Mouse (Mus musculus): ENCODE data around the gene Syde2. TPM values are rescaled to one million over a fixed set of nuclear protein-coding genes. Genes with fewer than 3 reads are reported as not detected.
"Not testable (repeated sequence)": the region's sequence is repeated elsewhere in the genome, so short reads cannot be mapped to it uniquely, and the experiment has no call there.

Syde2 gene
- polyA plus RNA-seq, 1 experiment from 2014 or later = 0.92 TPM

- not testable (repeated sequence) for H3K9me3 ChIP-seq; DNase-seq (ENCODE audit: low spot score); H3K4me3 ChIP-seq; H3K4me1 ChIP-seq (replicated peaks); H3K27me3 ChIP-seq (ENCODE audit: insufficient read depth, poor library complexity, severe bottlenecking); H3K27ac ChIP-seq
- H3K36me3 ChIP-seq = peaks cover 30% of the 10 kb centered on the region
- WGBS = 81% methylated on average over 5 of the region's 5 CpGs
Measured at GRCm38 (mm10) chr3:145996539-145996938, 8.9 kb downstream of the Syde2 start.

- Histone ChIP-seq H3K4me3 (no peak overlapping the region), H3K27ac (no peak overlapping the region), H3K27me3 (ENCODE audit: insufficient read depth, poor library complexity, severe bottlenecking) (no peaks in the 10 kb centered on the region), H3K36me3 (peaks cover 60% of the 10 kb centered on the region), H3K9me3 (no peaks in the 10 kb centered on the region), H3K4me1 (replicated peaks) (no peaks in the 10 kb centered on the region)
- WGBS = 92% methylated on average over 14 of the region's 14 CpGs
- no peak for DNase-seq (ENCODE audit: low spot score)
Measured at GRCm38 (mm10) chr3:146004347-146005051, 16.8 kb downstream of the Syde2 start.

- Histone ChIP-seq H3K4me3 (no peak overlapping the region), H3K36me3 (peaks cover 36% of the 10 kb centered on the region), H3K9me3 (no peaks in the 10 kb centered on the region), H3K27me3 (ENCODE audit: insufficient read depth, poor library complexity, severe bottlenecking) (no peaks in the 10 kb centered on the region), H3K27ac (no peak overlapping the region), H3K4me1 (replicated peaks) (peaks cover 11% of the 10 kb centered on the region)
- DNase-seq (ENCODE audit: low spot score) = no peak
- WGBS = 93% methylated on average over 6 of the region's 6 CpGs
Measured at GRCm38 (mm10) chr3:146007872-146008271, 20.2 kb downstream of the Syde2 start.

- peaks cover 38% of the 10 kb centered on the region for H3K36me3 ChIP-seq
- H3K4me3 ChIP-seq = no peak overlapping the region
- no peak for DNase-seq (ENCODE audit: low spot score)
- WGBS = 83% methylated on average over 20 of the region's 20 CpGs
- H3K4me1 ChIP-seq (replicated peaks) = peaks cover 11% of the 10 kb centered on the region
- no peaks in the 10 kb centered on the region for H3K27me3 ChIP-seq (ENCODE audit: insufficient read depth, poor library complexity, severe bottlenecking)
- H3K27ac ChIP-seq = 0 out of 2 replicates have a peak overlapping the region, but pooled peaks have one; percentile 35
- H3K9me3 ChIP-seq = no peaks in the 10 kb centered on the region
Measured at GRCm38 (mm10) chr3:146009859-146010645, 22.4 kb downstream of the Syde2 start.

- H3K4me3 ChIP-seq = no peak overlapping the region
- WGBS = 84% methylated on average over 4 of the region's 4 CpGs
- no peaks in the 10 kb centered on the region for H3K9me3 ChIP-seq
- H3K4me1 ChIP-seq (replicated peaks) = peaks cover 11% of the 10 kb centered on the region
- DNase-seq (ENCODE audit: low spot score) = no peak
- peaks cover 44% of the 10 kb centered on the region for H3K36me3 ChIP-seq
- H3K27ac ChIP-seq = 0 out of 2 replicates have a peak overlapping the region, but pooled peaks have one; percentile 35
- H3K27me3 ChIP-seq (ENCODE audit: insufficient read depth, poor library complexity, severe bottlenecking) = no peaks in the 10 kb centered on the region
Measured at GRCm38 (mm10) chr3:146010751-146011150, 23.1 kb downstream of the Syde2 start.

GRCm38 (mm10) chr3:146011544-146012218 lies 24.0 kb downstream of the Syde2 start:
- peaks cover 51% of the 10 kb centered on the region for H3K36me3 ChIP-seq

GRCm38 (mm10) chr3:146013490-146013889 lies 25.8 kb downstream of the Syde2 start:
- no peak for DNase-seq (ENCODE audit: low spot score)
- Histone ChIP-seq H3K4me1 (replicated peaks) (peaks cover 18% of the 10 kb centered on the region), H3K9me3 (no peaks in the 10 kb centered on the region), H3K36me3 (peaks cover 41% of the 10 kb centered on the region), H3K27me3 (ENCODE audit: insufficient read depth, poor library complexity, severe bottlenecking) (no peaks in the 10 kb centered on the region), H3K4me3 (no peak overlapping the region), H3K27ac (no peak overlapping the region)
- WGBS = 93% methylated on average over 7 of the region's 7 CpGs

More at GRCm38 (mm10) chr3:146011544-146012218, 24.0 kb downstream of the Syde2 start:
- Histone ChIP-seq H3K27ac (peak overlapping the region; percentile 62; the same call in 1 of the 2 replicates), H3K9me3 (no peaks in the 10 kb centered on the region), H3K4me3 (no peak overlapping the region), H3K27me3 (ENCODE audit: insufficient read depth, poor library complexity, severe bottlenecking) (no peaks in the 10 kb centered on the region), H3K4me1 (replicated peaks) (peaks cover 11% of the 10 kb centered on the region)
- DNase-seq (ENCODE audit: low spot score) = no peak
- 58% methylated on average over 8 of the region's 8 CpGs for WGBS

GRCm38 (mm10) chr3:146014321-146014720 lies 26.7 kb downstream of the Syde2 start:
- no peak overlapping the region for H3K27ac ChIP-seq
- H3K4me1 ChIP-seq (replicated peaks) = peaks cover 18% of the 10 kb centered on the region
- no peak overlapping the region for H3K4me3 ChIP-seq
- DNase-seq (ENCODE audit: low spot score) = no peak
- H3K9me3 ChIP-seq = no peaks in the 10 kb centered on the region
- H3K36me3 ChIP-seq = peaks cover 39% of the 10 kb centered on the region
- 96% methylated on average over 12 of the region's 12 CpGs for WGBS
- no peaks in the 10 kb centered on the region for H3K27me3 ChIP-seq (ENCODE audit: insufficient read depth, poor library complexity, severe bottlenecking)

GRCm38 (mm10) chr3:146016979-146017378 lies 29.3 kb downstream of the Syde2 start:
- peaks cover 43% of the 10 kb centered on the region for H3K36me3 ChIP-seq
- H3K27ac ChIP-seq = no peak overlapping the region
- H3K4me3 ChIP-seq = no peak overlapping the region
- no peak for DNase-seq (ENCODE audit: low spot score)
- 95% methylated on average over 13 of the region's 13 CpGs for WGBS
- H3K27me3 ChIP-seq (ENCODE audit: insufficient read depth, poor library complexity, severe bottlenecking) = no peaks in the 10 kb centered on the region
- H3K9me3 ChIP-seq = no peaks in the 10 kb centered on the region
- H3K4me1 ChIP-seq (replicated peaks) = peaks cover 7% of the 10 kb centered on the region

- Histone ChIP-seq H3K4me1 (replicated peaks) (peaks cover 7% of the 10 kb centered on the region), H3K27me3 (ENCODE audit: insufficient read depth, poor library complexity, severe bottlenecking) (no peaks in the 10 kb centered on the region), H3K9me3 (no peaks in the 10 kb centered on the region), H3K4me3 (no peak overlapping the region), H3K27ac (no peak overlapping the region), H3K36me3 (peaks cover 47% of the 10 kb centered on the region)
- 45% methylated on average over 9 of the region's 9 CpGs for WGBS
- DNase-seq (ENCODE audit: low spot score) = no peak
Measured at GRCm38 (mm10) chr3:146017521-146017920, 29.9 kb downstream of the Syde2 start.

GRCm38 (mm10) chr3:146022232-146022631 lies 34.6 kb downstream of the Syde2 start:
- no peak for DNase-seq (ENCODE audit: low spot score)
- Histone ChIP-seq H3K36me3 (peaks cover 13% of the 10 kb centered on the region; the same call in 1 of the 2 replicates), H3K27me3 (ENCODE audit: insufficient read depth, poor library complexity, severe bottlenecking) (no peaks in the 10 kb centered on the region), H3K4me3 (no peak overlapping the region), H3K4me1 (replicated peaks) (peaks cover 9% of the 10 kb centered on the region), H3K9me3 (no peaks in the 10 kb centered on the region), H3K27ac (no peak overlapping the region)
- WGBS = 95% methylated on average over 9 of the region's 9 CpGs

GRCm38 (mm10) chr3:146024746-146025145 lies 37.1 kb downstream of the Syde2 start:
- Histone ChIP-seq H3K36me3 (peaks cover 9% of the 10 kb centered on the region; the same call in 1 of the 2 replicates), H3K4me3 (no peak overlapping the region), H3K9me3 (no peaks in the 10 kb centered on the region), H3K27ac (no peak overlapping the region), H3K27me3 (ENCODE audit: insufficient read depth, poor library complexity, severe bottlenecking) (no peaks in the 10 kb centered on the region), H3K4me1 (replicated peaks) (peaks cover 8% of the 10 kb centered on the region)
- 89% methylated on average over 7 of the region's 7 CpGs for WGBS
- no peak for DNase-seq (ENCODE audit: low spot score)
